Mouse (Mus musculus) mouse embryonic stem cell (cell line): Measurements from ENCODE around the gene Eif4ebp2.

Experiments used
- in situ Hi-C, 2 experiments: fragments of 300-500 bp; cut with MboI; formaldehyde crosslinking; loops; 1 replicate in 1 of 2; 3 replicates in 1 of 2; pipeline ENCODE4 v1.14.3; 2019 to 2020; ENCODE audit warnings: low sequenced_read_pairs in 2 of 2, low pct_unique_long_range_greater_than_20kb in 1 of 2, mixed read lengths in 1 of 2; ENCODE audit not compliant: unreplicated experiment in 1 of 2

The Eif4ebp2 gene

DNA sequence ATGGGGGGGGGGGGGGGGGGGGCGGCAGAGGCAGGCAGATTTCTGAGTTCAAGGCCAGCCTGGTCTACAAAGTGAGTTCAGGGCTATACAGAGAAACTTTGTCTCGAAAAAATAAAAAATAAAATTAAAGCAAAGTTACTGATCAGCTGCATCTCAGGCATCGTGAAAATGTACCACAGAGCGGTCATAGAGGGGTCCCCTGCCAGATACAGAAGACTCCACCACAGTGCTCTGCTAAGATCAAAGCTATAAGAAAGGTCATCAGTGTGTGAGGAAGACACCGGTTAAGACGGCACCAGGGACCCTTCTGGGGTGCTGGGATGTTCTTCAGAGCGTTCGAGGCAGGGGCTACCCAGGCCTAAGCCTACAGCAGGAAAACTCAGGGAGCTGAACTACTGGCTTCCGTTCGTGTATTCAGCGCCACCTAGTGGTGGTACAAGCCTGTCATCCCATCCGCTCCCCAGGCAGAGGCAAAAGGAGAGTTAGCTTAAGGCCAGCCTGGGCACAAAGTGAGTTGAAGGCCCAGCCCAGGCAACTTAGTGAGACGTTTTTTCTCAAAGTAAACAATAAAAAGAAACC, 53.2 kb downstream of the Eif4ebp2 start:
- in situ Hi-C loops = loop anchor here in 1 of 2 experiments (10.0 kb wide), 1 partner anchor 54 kb away; no protein-coding TSS in a partner anchor

DNA sequence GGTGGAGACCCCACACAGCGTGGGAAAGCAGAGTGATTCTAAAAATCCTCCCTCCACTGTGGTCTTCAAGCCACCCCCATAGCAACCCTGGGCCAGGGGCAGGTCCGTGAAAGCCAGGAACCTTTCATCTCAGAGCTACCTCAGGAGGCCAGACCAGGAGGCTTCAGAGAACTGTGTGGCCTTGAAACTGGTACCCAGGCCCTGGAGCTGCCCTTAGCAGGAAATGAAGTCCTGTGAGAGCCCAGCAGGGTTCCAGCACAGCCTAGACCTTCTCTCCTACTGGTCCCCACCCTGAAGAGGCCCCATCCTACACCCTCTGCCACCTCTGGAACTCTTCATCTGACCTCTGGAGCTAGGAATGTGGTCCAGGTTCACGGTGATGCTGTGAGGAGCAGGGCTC, 54.3 kb downstream of the Eif4ebp2 start:
- in situ Hi-C loops = loop anchor here in 1 of 2 experiments (10.0 kb wide), 1 partner anchor 53 kb away; no protein-coding TSS in a partner anchor

DNA sequence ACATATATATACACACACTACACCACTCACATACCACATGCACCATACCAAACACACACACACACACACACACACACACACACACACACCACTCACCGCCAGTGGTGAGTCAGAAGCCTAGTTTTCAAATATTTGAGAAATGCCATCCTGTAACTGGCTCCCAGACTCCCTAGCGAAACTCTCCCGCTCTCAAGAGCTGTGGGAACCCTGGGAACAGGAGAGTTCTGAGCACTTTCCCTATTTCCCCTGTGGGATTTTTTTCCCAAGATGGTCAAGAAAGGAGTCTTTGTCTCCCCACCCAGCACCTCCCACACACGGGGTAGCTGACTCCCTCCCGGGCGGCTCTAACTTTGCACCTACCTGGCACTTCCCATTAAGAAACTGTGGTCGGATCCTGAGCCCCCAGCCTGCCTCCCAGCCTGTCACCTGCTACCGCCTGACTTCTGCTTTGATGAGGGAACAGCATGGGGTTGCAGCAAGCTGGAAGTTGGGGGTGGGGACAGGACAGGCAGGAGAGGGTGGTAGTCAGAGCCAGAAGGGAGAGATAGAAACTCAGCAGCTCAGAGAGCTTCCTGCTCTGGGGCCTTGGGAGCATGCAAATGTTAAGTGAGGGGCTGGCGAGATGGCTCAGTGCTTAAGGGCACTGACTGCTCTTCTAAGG, 57.9 kb downstream of the Eif4ebp2 start:
- in situ Hi-C loops = loop anchor here in 1 of 2 experiments (10.0 kb wide), 1 partner anchor 50 kb away; no protein-coding TSS in a partner anchor

DNA sequence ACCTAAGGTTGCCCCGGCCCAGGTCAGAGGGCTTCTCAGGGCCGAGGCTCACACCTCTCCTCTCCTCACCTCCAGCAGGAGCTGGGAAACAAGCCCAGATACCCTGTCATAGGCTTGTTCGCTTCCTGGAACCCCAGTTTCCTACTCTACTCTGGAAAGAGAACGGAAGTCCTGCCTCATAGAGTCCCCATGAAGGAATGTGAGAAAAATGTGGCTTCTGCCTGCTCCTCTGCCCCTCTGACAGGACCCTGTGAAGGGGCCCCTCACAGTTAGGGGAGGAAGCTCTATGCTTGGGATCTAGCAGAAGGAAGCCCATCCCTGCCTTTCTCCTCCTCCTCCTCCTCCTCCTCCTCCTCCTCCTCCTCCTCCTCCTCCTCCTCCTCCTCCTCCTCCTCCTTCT, 59.9 kb downstream of the Eif4ebp2 start:
- in situ Hi-C loops = loop anchor here in 1 of 2 experiments (10.0 kb wide), 1 partner anchor 48 kb away; no protein-coding TSS in a partner anchor

DNA sequence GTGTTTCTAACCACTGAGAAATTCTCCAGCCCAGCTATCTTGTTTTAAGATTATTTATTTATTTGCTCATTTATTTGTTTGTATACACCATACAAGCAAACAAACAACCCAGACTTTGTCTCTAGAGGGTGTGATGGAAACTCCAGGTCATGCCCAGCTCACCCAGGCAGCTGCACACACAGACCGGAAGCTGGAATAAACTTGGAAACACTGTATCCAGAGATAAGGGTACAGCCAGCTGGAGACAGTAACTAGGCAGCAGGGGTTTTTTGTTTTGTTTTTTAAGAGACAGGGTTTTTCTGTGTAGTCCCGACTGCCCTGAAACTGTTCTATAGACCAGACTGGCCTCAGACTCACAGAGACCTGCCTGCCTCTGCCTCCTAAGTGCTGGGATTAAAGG, 62.3 kb downstream of the Eif4ebp2 start:
- in situ Hi-C loops = loop anchor here in 1 of 2 experiments (10.0 kb wide), 1 partner anchor 45 kb away; no protein-coding TSS in a partner anchor

DNA sequence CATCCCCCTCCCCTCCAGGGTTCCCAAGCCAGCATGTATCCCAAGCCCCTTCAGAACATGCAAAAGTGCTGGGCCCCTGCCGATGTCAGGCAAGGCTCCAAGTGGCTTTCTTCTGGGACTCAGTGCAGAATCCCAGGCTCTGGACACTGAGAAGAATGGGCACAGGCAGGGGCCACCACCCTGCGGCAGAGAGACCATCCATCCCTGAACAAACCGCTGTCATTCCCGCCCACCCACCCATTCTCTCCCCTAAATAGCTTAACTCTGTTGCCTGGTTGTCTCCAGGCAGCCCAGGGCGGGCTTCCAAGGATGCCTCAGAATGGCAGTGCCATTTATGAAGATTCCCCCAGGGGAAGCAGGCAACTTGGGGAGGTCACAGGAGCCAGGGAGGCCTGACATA, 63.4 kb downstream of the Eif4ebp2 start:
- in situ Hi-C loops = loop anchor here in 1 of 2 experiments (5.0 kb wide), 1 partner anchor 42 kb away; no protein-coding TSS in a partner anchor

DNA sequence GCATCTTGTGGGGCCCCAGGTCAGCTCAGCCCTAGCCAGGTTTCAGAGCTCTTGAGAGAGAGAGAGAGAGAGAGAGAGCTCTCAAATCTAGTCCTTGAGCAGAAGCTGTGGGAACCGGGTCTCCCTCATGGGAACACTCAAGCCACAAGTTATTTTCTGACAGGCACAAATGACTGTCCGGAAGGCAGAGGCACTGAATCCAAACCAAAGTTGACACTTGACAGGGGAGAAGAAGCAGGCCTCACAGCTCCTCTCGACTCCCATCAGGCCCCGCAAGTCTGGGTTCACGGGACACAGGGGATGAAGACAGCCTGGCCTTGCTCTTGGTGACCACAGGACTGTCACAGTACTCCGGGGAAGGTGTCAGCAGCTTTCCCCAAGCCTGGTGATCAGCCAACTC, 66.2 kb downstream of the Eif4ebp2 start:
- in situ Hi-C loops = loop anchor here in 1 of 2 experiments (5.0 kb wide), 1 partner anchor 39 kb away; no protein-coding TSS in a partner anchor

DNA sequence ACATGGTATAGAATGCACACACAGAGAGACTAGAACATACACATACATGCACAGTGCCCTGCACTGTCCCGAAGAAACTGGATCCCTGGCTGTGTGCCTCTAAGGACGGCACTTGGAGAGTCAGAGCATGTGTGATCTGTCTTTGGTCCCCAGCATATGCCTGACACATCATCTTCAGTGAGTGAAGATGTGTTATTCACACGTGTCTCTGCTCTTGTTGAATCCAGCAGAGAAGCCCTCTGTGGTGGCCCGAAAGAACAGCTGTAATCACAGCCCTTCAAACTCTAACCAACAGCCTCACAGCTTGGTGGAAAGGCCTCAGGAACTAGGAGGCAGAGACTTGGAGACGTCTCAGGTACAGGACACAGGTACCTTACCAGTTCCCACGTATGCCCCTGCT, 67.3 kb downstream of the Eif4ebp2 start:
- in situ Hi-C loops = loop anchor here in 1 of 2 experiments (5.0 kb wide), 1 partner anchor 38 kb away; no protein-coding TSS in a partner anchor

DNA sequence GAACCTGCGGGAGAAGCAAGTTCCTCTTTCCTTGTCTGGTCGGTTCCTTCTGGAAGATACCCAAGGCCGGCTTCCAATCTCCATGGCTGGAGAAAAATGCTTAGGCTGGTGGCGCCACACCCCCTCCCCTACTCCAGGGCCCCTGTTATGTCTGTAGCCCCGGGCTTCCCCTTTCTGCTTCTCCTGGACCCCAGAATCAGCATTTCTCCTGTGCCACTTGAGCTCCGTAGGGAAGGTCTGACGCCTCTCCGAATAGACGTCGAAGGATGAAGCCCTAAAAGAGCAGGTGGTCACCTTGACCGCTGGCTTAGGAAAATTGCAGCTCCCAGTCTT, 68.8 kb downstream of the Eif4ebp2 start:
- in situ Hi-C loops = no loop called here

DNA sequence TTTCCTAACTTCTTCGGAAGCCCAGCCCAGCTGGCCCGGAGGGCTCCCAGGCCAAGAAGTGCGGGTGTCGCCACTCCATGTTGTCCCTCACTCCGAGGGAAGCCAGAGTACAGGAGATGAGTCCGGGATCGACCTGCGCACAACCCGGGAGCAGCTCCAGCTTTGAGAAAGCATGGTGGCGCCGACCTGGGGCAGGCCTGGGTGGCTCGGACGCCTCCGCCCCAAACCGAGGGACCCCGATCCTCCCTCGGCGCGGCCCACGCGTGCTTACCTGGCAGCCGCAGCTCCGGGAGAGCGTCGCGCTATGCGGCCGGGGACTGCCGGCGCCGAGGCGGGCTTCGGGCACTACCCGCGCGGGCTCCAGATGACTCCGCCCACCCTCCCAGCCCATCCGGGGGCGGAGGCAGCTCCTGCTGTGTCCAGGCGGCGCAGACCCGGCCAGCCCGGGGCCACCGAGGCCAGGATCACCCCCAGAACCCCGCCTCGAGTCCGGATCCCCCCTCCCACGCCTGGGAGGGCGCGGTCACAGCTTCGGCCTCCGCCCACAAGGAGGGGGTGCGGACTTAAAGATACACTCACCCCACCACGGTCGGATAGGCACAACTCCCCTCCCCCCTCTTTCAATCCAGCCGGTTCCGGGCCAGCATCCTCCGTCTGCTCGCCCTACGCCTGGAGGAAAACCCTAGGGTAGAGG, 69.3 kb downstream of the Eif4ebp2 start, which contains the start of gene Pald1:
Pald1 (minus strand) TSS at position 510 of the 694 bp plus-strand sequence.
- in situ Hi-C loops = no loop called here

DNA sequence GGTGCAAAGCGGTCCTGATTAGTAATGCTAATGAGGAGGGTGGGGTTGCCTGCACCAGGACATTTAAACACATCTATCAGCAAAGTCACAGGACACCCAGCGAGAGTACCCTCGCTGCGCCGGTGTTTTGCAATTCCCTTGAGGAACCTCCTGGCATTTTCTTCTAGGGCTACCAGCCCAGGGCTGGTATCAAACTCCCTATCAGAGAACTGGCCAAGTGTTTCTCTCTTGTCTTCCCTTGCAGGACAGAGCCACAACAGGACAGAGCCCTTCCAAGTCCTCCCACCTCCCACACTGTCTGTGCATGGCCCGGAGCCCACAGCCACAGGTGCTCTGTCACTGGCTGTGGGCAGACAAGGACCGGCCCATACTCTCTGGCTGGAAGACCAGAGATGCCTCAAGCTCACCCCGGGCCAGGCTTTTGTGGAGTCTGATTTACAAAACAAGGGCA, 70.2 kb downstream of the Eif4ebp2 start:
- in situ Hi-C loops = no loop called here

DNA sequence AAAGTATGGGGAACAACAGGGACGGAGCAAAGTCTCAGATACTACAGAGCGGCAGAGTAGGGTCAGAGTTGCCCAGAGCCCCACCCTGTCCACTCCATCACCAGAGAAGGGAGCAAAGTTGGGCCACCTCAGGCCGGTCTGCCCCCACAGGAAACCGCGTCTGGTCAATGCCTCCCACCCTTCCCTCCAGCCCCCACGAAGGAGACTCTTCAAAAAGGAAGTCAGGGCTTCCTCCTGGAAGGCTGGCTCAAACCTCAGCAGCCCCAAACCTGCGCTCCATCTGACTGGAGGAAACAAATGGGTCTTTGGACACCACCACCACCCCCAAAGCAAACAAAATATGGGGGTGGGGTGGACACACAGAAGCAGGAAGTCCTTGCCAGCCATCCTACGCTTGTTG, 70.6 kb downstream of the Eif4ebp2 start:
- in situ Hi-C loops = no loop called here

DNA sequence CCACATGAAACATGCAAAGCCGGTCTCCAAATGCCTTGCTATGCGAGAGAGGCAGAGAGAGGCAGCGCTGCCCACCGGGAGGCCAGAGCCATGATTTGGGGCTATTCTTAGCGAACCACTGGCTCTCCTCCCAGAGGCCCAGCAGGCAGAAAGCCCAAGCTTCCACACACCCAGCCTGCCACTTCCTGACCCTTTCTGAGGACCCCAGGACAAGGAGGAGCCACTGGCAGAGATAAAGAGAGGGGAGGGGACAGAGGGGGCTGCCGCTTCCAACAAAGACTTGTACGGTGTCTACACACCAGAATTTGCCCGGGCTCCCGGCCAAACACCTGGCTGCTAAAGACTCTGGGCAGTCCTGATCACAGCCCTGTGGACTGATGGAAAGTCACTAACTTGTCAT, 72.3 kb downstream of the Eif4ebp2 start:
- in situ Hi-C loops = no loop called here

DNA sequence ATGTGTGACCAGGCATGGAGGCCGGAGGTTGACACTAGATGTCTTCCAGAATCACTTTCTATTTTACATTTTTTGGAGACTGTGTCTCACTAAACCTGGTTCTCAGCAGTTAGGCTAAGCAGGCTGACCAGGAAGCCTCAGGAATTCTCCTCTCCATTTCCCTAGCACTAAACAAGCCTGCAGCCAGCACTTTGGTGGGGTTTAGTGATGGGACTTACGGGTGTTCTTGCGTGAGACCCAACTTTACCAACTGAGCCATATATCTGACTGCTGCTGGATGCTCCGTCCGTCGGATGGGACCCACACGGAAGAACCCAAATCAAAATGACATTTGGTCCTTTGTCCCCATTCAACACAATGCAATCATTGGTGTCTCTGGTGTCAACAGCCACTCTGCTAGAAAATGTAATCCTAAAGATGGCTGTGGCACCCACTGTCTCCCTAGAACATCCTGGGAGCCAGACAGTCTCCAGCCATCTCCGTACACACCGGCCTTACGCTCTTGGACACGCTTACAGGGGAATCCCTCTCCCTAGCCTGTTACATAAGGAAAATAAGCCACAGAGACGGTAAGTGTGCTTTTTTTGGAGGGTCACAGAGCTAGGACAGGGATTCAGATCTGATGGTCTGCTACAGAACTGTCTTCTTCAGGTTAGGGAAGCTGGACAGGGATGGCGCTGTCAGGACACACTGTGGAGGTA, 73.0 kb downstream of the Eif4ebp2 start:
- in situ Hi-C loops = no loop called here

DNA sequence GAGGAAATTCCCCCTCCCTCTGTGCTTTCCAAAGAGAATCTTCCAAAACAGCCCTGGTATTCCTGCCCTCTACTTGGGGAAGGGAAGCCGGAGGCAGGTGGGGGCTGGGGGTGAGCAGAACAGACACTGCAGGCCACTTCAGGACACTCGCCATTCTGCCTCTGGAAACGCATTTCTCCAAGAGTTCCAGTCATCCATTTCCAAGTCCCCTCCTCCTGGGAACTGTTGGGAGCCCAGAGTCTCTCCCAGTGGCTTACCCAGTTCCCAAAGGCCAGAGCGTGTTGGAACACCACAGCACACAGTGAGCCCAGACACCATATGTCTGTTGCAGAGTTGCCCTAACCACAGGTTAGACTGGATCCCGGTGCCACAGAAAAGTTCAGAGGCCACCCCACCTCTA, 73.8 kb downstream of the Eif4ebp2 start:
- in situ Hi-C loops = no loop called here
